Mouse (Mus musculus) layer of hippocampus, adult 9-11 months (tissue): ENCODE measurements at regions not wholly inside any gene's neighbourhood (a gene's known extent, or its start where the extent isn't known, plus 50 kb on each side); places are given as distances from the start of the nearest gene placed in this dataset.

Experiments used
- DNase-seq: peaks from one replicate; pipeline ENCODE4 v3.0.0; 2022

DNA sequence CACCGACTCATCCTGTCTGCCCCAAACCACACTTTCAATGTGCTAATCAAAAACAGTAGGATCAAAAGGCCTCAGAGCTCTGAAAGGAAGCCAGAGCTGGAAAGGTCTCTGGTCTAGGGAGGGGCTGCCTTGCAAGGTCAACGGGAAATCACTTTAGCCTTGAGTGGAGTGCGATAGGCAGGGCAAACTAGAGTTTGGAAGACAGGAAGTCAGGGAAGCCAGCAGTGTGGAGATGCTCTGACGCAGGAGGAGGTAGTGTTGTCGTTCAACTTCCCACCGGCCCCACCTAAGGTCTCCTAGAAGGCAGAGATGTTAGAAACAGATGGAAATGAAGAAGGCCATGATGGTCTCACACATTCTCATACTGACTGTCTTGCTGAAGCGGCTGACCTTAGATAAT, 52.0 kb upstream of the Trp53i11 start:
- DNase-seq: no peak

DNA sequence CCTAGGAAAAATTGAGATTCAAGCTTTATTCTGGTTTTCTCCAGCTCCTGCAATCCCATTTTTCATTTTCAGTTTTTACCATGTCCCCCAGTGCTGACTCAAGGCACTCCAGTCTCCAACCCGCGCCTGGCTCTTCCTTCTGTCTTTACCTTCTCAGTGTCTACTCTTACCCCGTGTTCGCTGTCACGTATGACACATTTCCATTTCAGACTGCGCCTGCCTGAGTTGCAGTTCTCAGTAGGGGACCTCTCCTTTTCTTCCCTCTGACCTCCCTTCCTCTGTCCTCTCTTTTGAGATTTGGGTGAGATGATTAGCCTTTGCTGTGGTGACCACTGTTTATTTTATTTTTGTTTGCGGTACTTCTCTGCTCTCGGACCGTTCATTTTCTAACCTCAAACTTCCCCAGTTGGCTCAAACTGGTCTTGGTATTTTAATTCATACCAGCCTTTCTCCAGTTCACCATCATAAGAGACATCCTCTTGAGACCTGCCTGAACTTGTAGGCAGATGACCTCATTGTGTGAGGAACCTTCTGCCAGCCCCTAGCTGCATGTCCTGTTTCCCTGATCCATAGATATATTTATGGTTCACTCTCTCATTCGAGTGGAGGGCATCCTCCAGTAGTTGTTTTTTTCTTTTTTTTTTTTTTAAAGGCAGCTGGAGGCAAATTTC, 53.9 kb upstream of the Trp53i11 start:
- DNase-seq: no peak

GRCm38 (mm10) chr2:93131825-93132623, 55.3 kb upstream of the Trp53i11 start:
- peak; percentile 13 for DNase-seq

- DNase-seq: no peak
Measured at GRCm38 (mm10) chr2:93131236-93131635, 56.1 kb upstream of the Trp53i11 start.

DNA sequence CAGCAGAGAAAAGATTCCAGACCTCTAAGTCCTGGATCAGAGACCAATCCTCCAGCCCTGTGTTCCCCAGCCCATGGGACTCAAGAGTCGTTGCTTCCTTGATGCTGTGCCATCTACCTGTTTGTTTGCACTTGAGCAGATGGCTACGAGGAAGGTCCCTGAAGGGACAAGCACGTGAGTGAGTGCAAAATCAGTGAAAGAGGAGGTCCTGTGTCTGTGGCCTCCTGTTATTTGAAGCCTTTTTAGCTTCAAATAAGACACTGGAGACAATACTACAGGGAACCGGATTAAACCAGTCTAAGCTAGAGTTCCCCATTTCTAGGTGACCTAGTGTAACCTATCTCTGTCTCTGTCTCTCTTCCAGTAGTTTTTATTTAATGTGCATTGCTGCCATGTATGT, 58.2 kb upstream of the Trp53i11 start:
- DNase-seq: no peak

DNA sequence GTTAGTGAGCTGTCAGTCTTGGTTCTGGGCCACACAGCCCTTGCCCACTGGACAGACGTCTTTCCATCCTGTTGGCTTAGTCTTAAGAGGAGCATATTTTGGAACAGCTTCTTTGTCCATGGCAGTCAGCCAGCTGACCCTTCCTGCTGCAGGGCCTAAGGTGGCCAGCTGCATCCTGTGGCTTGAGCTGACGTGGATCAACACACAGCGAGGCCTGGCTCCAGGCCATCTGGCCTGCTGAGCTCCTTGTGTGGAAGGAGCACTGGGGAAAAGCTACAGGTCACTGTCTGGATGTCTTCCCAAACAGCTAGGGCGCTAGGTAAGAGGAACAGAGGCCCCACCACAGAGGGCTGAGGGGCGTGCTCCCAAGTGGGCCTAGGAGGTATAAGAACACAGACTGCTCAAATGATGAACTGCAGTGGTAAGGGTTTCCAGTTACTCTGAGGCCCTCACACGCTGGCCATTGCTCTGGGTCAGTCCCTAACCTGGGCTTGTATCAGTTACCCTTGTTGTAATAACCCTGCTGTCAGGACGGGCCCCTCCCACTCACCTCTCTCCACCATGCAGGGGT, 60.7 kb upstream of the Trp53i11 start:
- peak; percentile 47 for DNase-seq

DNA sequence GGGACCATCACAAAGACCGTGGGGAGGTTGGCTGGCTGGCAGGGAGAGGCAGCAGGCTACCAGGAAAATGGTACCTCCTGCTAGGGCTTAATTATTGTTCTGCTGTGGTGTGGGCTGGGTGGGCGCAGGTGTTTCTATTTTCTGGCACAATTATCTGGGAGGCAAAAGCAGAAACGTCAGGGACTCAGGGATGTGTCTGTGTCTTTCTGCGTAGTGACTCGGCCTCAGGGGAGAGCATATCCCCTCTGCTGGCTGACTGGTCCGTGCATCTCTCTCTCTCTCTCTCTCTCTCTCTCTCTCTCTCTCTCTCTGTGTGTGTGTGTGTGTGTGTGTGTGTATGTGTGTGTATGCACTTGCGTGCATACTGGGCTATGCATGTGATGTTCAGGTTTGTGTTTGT, 61.2 kb upstream of the Trp53i11 start:
- DNase-seq: no peak

DNA sequence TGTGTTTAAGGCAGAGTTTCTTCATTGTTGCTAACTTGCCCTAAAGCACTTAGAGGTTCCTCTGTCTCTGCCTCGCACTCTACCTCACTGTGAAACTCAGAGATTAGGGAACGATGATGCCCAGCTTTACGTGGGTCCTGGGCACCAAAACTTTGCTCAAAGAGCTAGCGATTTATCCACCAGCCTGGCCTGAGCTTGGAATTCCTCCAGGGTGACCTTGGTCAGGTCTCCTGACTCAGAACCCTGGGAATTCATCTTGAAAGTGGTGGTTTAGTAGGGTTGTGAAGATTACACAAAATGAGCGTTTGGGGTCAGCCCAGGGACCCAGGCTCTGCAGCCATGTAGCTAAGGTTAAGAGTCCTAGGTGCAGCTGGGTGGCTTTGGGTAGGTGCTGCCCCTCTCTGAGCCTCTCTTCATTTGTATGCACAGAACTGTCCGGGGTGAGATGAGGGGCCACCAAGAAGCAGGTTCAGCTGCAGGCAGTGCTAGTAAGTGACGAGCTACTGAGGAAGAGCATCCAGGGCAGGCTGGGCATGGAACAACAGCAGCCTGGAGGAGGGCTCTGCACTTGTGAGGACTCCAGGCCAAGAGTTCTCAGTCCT, 62.4 kb upstream of the Trp53i11 start:
- no peak for DNase-seq

DNA sequence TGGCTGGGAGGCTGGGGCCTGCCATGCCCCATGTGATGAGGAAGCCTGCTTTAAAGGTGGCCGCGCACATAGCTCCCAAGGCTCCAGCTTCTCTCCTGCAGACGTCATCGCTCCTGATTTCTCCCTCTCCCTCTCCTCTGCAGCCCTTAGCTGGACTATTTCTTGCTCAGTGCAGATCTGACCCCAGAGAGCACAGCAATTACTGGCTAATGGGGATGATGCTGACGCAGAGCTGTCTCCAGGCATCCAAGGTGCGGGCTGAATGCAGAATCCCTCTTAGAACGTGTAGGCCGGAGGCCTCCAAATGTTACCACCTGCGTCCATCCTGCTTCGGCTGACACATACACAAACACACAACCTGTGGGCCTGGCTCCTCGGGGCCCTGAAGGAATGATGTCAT, 63.5 kb upstream of the Trp53i11 start:
- DNase-seq: no peak

DNA sequence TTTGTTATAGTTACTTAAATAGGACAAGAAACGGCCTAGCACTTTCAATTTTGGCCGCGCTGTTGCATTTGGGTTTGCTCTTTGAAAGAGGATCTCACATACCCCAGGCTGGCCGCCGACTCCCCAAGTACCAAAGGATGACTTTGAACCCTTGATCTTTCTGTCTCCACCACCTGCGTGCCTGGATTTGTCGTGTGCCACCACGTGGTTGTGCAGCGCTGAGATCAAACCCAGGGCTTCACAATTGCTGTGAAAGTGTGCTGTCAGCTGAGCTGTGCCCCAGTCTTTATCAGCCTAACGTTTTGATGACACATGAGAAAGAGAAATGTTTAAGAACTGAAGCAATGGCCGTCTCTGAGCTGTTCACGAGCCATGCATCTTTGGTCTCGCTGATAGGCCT, 67.0 kb upstream of the Trp53i11 start:
- DNase-seq: no peak

DNA sequence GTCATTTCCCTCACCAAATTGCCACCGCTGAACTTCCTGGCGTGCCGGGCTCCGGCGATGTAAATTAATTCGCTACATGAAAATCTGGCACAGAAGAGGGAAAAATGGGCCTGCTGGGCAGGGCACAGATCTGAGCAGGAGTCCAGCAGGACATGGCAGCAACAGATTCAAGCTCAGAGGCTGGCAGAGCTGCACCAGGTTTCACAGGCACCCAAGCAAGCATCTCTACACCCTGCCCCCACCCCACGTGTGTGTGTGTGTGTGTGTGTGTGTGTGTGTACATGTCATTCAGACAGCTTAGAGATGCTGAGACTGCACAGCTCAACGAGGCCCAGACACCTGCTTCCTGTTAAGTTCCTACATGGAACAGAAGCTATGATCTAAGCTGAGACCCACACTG, 68.3 kb upstream of the Trp53i11 start:
- DNase-seq: no peak

GRCm38 (mm10) chr2:93115303-93115702, 69.3 kb upstream of the Prdm11 start:
- DNase-seq: no peak

DNA sequence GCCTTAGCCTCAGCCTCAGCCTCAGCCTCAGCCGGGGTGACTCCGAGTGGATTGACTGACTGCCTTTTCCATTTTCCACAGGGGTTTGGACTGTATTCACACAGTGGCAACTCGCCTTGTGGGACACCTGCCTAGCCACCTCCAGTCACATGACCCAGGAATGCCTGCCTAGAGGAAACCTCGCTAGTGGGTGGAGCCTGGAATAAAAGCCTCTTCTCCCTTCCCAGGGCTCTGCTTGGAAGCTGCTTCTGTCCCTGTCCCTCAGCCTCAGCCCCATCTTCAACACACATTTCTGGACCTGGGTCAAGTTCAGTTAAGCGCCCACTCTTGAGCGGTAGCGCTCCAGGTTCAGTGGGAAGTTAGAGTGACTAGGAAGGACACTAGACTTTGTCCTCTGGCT, 68.0 kb upstream of the Prdm11 start:
- DNase-seq: no peak

DNA sequence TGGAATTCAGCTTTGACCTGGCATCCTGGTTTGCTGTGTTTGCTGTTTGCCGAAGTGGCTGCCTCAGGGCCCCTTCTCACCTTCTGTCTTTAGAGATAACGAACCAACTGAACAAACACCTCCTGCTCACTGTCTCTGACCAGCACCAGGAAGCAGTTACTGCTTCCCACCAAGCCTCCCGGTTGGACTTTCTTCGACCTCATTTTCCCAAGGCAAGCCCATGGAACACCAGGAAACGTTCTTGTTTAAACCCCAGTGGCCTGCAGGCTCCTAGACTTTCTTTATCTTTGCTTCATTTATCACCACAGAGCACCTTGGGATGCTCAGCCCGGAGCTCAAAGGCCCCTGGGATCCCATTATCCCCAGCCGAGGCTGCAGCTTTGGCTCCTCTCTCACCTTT, 66.4 kb upstream of the Prdm11 start:
- no peak for DNase-seq

DNA sequence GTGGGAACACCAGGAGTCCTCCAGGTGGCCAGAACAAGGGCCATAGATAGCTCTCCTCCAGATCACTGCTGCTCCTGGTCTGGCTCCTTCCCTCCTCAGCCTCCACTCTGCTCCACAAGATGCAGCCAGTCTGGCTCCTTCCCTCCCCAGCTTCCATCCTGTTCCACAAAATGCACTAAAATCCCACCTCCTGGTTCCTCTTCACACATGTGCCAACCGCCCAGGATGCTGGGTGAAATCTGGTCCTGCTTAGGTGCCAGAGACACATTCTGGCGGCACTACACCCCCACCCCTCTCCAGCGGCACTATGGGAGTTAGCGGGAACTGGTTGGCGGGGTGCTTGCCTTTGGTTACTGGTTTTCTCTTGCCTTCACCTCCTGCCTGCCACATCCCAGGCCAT, 64.9 kb upstream of the Prdm11 start:
- DNase-seq: peak; percentile 80

- no peak for DNase-seq
Measured at GRCm38 (mm10) chr2:93106581-93106980, 60.6 kb upstream of the Prdm11 start.

GRCm38 (mm10) chr2:93101991-93102390, 56.0 kb upstream of the Prdm11 start:
- no peak for DNase-seq

DNA sequence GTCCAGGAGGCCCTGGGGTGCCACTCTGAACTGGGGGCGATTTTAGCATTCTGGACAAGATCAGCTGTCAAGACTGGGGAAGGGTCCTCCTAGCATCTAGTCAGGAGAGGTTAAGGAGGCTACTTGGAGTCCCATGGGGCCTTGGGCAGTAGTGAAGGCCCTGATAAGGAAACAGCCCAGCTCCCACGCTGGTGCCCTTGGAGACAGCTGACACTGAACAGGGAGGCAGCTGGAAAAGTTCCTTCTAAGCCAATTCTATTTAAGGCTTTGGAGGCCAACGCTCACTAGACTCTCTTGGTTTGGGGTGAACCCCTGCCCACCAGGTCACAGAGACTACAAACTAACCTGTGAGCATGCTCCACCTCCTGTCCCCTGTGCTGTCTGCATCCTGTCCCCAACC, 53.8 kb upstream of the Prdm11 start:
- DNase-seq: no peak

DNA sequence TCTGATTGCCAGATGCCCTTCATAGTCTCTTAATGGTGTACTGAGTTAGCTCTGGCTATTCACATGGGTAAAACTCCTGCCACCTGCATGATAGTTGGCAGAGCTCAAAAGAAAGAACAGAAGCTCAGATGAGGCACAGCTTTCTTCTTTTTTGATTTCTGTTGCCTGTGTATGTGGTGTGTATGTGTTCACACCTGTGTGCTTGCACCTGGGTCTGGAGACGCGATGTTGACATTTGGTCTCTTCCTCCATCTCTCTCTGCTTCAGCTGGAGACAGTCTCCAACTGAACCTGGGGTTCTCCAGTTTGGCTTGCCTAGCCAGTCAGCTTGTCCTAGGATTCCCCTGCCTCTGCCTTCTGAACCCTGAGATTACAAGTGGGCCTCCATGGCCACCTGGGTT, 51.0 kb upstream of the Prdm11 start:
- DNase-seq: no peak

DNA sequence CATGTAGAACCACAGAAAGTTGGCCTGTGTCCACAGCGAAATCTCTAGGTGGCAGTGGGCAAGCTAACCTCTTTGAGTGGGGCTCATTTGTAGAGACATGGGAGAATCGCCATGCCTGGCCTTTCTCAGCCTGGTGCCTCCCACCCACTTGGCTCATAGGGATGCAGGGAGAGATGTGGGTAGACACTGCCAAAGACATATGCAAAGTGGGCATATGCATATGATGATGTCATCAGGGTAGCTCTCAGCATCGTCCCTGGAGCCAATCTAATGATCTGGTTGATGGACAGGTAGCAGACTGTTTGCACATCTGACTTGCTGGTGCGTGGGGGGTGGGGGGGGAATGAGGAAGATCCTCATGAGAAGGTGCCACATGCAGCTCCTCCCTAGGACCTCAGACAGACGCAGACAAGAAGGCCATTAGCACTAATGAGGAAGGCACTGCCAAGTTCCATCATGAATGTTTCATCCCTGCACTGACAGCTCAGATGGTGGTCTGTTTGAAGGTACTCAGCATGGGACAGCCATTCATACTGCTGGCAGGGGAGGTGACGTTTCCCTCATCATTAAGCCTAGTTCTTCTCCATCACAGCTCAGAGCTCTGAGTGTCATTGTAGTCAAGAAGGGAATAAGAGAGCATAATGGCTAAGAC, 50.2 kb upstream of the Prdm11 start:
- DNase-seq: no peak
